Mouse (Mus musculus) limb, embryonic 15.5 days (tissue): Measurements from ENCODE around the gene Zfp142. TPM values are rescaled to one million over a fixed set of nuclear protein-coding genes. Genes with fewer than 3 reads are reported as not detected.

ENCODE experiments used
- ATAC-seq: fragments of 200-750 bp; cut with Nextera tagmentation; 2 replicates; pipeline ENCODE4 v1.8.0; 2017; ENCODE audit warnings: low read depth, moderate TSS enrichment; ENCODE audit not compliant: insufficient number of reproducible peaks, low FRiP score, low TSS enrichment
- H3K27ac ChIP-seq: fragments of 300-500 bp; sonication (generic); 2 replicates; pipeline ENCODE4 v1.5.1; 2015; ENCODE audit warnings: moderate library complexity, mild to moderate bottlenecking, inconsistent platforms
- H3K27me3 ChIP-seq: fragments of 300-500 bp; sonication (generic); 2 replicates; pipeline ENCODE4 v1.6.1; 2015; ENCODE audit warnings: inconsistent platforms
- H3K36me3 ChIP-seq: fragments of 300-500 bp; sonication (generic); 2 replicates; pipeline ENCODE4 v1.6.1; 2015; ENCODE audit warnings: inconsistent platforms
- H3K4me1 ChIP-seq: fragments of 300-500 bp; sonication (generic); 2 replicates; pipeline ENCODE4 v1.6.1; 2015; ENCODE audit warnings: inconsistent platforms
- H3K4me2 ChIP-seq: fragments of 300-500 bp; sonication (generic); 2 replicates; pipeline ENCODE4 v1.6.1; 2015; ENCODE audit warnings: mild to moderate bottlenecking, inconsistent platforms
- H3K4me3 ChIP-seq: fragments of 300-500 bp; sonication (generic); 2 replicates; pipeline ENCODE4 v1.5.1; 2015; ENCODE audit warnings: mild to moderate bottlenecking, inconsistent platforms
- H3K9ac ChIP-seq: fragments of 300-500 bp; sonication (generic); 2 replicates; pipeline ENCODE4 v1.6.1; 2015; ENCODE audit warnings: inconsistent platforms
- H3K9me3 ChIP-seq: fragments of 300-500 bp; sonication (generic); 2 replicates; pipeline ENCODE4 v1.6.1; 2016; ENCODE audit warnings: inconsistent platforms
- WGBS: fragments of 180-500 bp; shearing (Covaris S2); methylation state at CpG from one replicate; pipeline ENCODE4 v1.1.7; 2015; 5-methylcytosine and 5-hydroxymethylcytosine counted together
- polyA plus RNA-seq: library from polyadenylated mRNA; unstranded; fragments of >200 nt; fragmentation: Nextera tagmentation; extraction: Ambion mirVana; gene quantifications from 2 replicates; pipeline ENCODE4 v1.2.1, GENCODE M21; 2015

Gene Zfp142
- polyA plus RNA-seq: 7.3 and 7.5 TPM in 2 replicates

- Histone ChIP-seq H3K36me3 (peaks cover 36% of the 10 kb centered on the region), H3K4me2 (peak within 1 kb of the TSS; percentile 73), H3K27me3 (no peaks in the 10 kb centered on the region), H3K4me1 (peaks cover 26% of the 10 kb centered on the region), H3K9ac (peak within 1 kb of the TSS; percentile 77), H3K27ac (peak within 1 kb of the TSS; percentile 94), H3K9me3 (no peaks in the 10 kb centered on the region), H3K4me3 (peak within 1 kb of the TSS; percentile 97)
- ATAC-seq: peak; percentile 99
- WGBS: under 1% methylated on average over 47 of the region's 48 CpGs
Measured at GRCm38 (mm10) chr1:74587773-74588445, at the start of gene Zfp142, which contains the start of gene Bcs1l. TSS of gene Zfp142 (minus strand) at chr1:74588246. TSS of gene Bcs1l (plus strand) at chr1:74588289.

GRCm38 (mm10) chr1:74632734-74633133 is 44.7 kb upstream of the Zfp142 start:
- WGBS: 85% methylated on average over 4 of the region's 4 CpGs
- H3K4me2 ChIP-seq: no peak overlapping the region
- no peak overlapping the region for H3K4me3 ChIP-seq
- no peaks in the 10 kb centered on the region for H3K4me1 ChIP-seq
- H3K9me3 ChIP-seq: no peaks in the 10 kb centered on the region
- H3K36me3 ChIP-seq: peaks cover 15% of the 10 kb centered on the region
- H3K27ac ChIP-seq: no peak overlapping the region
- H3K27me3 ChIP-seq: no peaks in the 10 kb centered on the region
- no peak overlapping the region for H3K9ac ChIP-seq
- ATAC-seq: no peak

GRCm38 (mm10) chr1:74628001-74628400 is 40.0 kb upstream of the Zfp142 start:
- H3K36me3 ChIP-seq: peaks cover 35% of the 10 kb centered on the region
- no peaks in the 10 kb centered on the region for H3K27me3 ChIP-seq
- H3K9me3 ChIP-seq: no peaks in the 10 kb centered on the region
- no peaks in the 10 kb centered on the region for H3K4me1 ChIP-seq
- no peak overlapping the region for H3K4me3 ChIP-seq
- 54% methylated on average over 7 of the region's 7 CpGs for WGBS
- H3K9ac ChIP-seq: no peak overlapping the region
- H3K4me2 ChIP-seq: no peak overlapping the region
- no peak for ATAC-seq
- no peak overlapping the region for H3K27ac ChIP-seq

- no peak overlapping the region for H3K27ac ChIP-seq
- peaks cover 40% of the 10 kb centered on the region for H3K36me3 ChIP-seq
- H3K9me3 ChIP-seq: no peaks in the 10 kb centered on the region
- H3K4me2 ChIP-seq: no peak overlapping the region
- no peak overlapping the region for H3K9ac ChIP-seq
- no peak overlapping the region for H3K4me3 ChIP-seq
- no peaks in the 10 kb centered on the region for H3K27me3 ChIP-seq
- WGBS: 84% methylated on average over 4 of the region's 4 CpGs
- ATAC-seq: no peak
- H3K4me1 ChIP-seq: no peaks in the 10 kb centered on the region
Measured at GRCm38 (mm10) chr1:74626076-74626475, 38.0 kb upstream of the Zfp142 start.

- no peak overlapping the region for H3K4me2 ChIP-seq
- ATAC-seq: no peak
- H3K36me3 ChIP-seq: peaks cover 40% of the 10 kb centered on the region
- H3K9ac ChIP-seq: no peak overlapping the region
- H3K4me3 ChIP-seq: no peak overlapping the region
- WGBS: 77% methylated on average over 1 of the region's 1 CpGs
- no peak overlapping the region for H3K27ac ChIP-seq
- no peaks in the 10 kb centered on the region for H3K9me3 ChIP-seq
- no peaks in the 10 kb centered on the region for H3K27me3 ChIP-seq
- H3K4me1 ChIP-seq: no peaks in the 10 kb centered on the region
Measured at GRCm38 (mm10) chr1:74624183-74624582, 36.1 kb upstream of the Zfp142 start.

- Histone ChIP-seq H3K9ac (peak within 1 kb of the TSS; percentile 81), H3K27me3 (no peaks in the 10 kb centered on the region), H3K9me3 (no peaks in the 10 kb centered on the region), H3K4me2 (peak within 1 kb of the TSS; percentile 80), H3K36me3 (peaks cover 28% of the 10 kb centered on the region), H3K27ac (0 out of 2 replicates have a peak within 1 kb of the TSS, but pooled peaks have one; percentile 22), H3K4me3 (peak within 1 kb of the TSS; percentile 85), H3K4me1 (peaks cover 12% of the 10 kb centered on the region)
- peak; percentile 78 for ATAC-seq
- WGBS: 10% methylated on average over 25 of the region's 25 CpGs
Measured at GRCm38 (mm10) chr1:74601267-74601962, 13.4 kb upstream of the Zfp142 start, which contains the start of the genes Rnf25 and Stk36. TSS of gene Rnf25 (minus strand) at chr1:74601397. TSS of gene Stk36 (plus strand) at chr1:74601445.

- Histone ChIP-seq H3K27ac (no peak overlapping the region), H3K4me1 (peaks cover 12% of the 10 kb centered on the region), H3K9me3 (no peaks in the 10 kb centered on the region), H3K27me3 (no peaks in the 10 kb centered on the region), H3K4me3 (peak overlapping the region; percentile 85), H3K4me2 (peak overlapping the region; percentile 80), H3K36me3 (peaks cover 32% of the 10 kb centered on the region), H3K9ac (peak overlapping the region; percentile 81)
- peak; percentile 49 for ATAC-seq
- WGBS: 6% methylated on average over 26 of the region's 26 CpGs
Measured at GRCm38 (mm10) chr1:74600501-74601266, 12.6 kb upstream of the Zfp142 start.

- no peaks in the 10 kb centered on the region for H3K9me3 ChIP-seq
- H3K36me3 ChIP-seq: peaks cover 78% of the 10 kb centered on the region
- WGBS: 83% methylated on average over 8 of the region's 8 CpGs
- ATAC-seq: no peak
- no peak overlapping the region for H3K4me3 ChIP-seq
- no peak overlapping the region for H3K4me2 ChIP-seq
- no peaks in the 10 kb centered on the region for H3K27me3 ChIP-seq
- H3K9ac ChIP-seq: no peak overlapping the region
- no peaks in the 10 kb centered on the region for H3K4me1 ChIP-seq
- no peak overlapping the region for H3K27ac ChIP-seq
Measured at GRCm38 (mm10) chr1:74594434-74594833, 6.4 kb upstream of the Zfp142 start.

GRCm38 (mm10) chr1:74587233-74587772 is 743 bp downstream of the Zfp142 start:
- no peaks in the 10 kb centered on the region for H3K9me3 ChIP-seq
- peaks cover 39% of the 10 kb centered on the region for H3K36me3 ChIP-seq
- H3K4me2 ChIP-seq: peak overlapping the region; percentile 73
- H3K27ac ChIP-seq: peak overlapping the region; percentile 94
- H3K27me3 ChIP-seq: no peaks in the 10 kb centered on the region
- peak overlapping the region; percentile 97 for H3K4me3 ChIP-seq
- WGBS: under 1% methylated on average over 24 of the region's 24 CpGs
- no peak for ATAC-seq
- peaks cover 26% of the 10 kb centered on the region for H3K4me1 ChIP-seq
- peak overlapping the region; percentile 77 for H3K9ac ChIP-seq

GRCm38 (mm10) chr1:74584616-74585398 is 3.2 kb downstream of the Zfp142 start:
- Histone ChIP-seq H3K36me3 (peaks cover 26% of the 10 kb centered on the region), H3K27me3 (no peaks in the 10 kb centered on the region), H3K9me3 (no peaks in the 10 kb centered on the region), H3K4me3 (no peak overlapping the region), H3K4me2 (no peak overlapping the region), H3K4me1 (peaks cover 26% of the 10 kb centered on the region), H3K27ac (no peak overlapping the region), H3K9ac (no peak overlapping the region)
- ATAC-seq: no peak
- 92% methylated on average over 3 of the region's 3 CpGs for WGBS

GRCm38 (mm10) chr1:74582621-74583020 is 5.4 kb downstream of the Zfp142 start:
- H3K36me3 ChIP-seq: peaks cover 47% of the 10 kb centered on the region

More at GRCm38 (mm10) chr1:74582621-74583020, 5.4 kb downstream of the Zfp142 start:
- Histone ChIP-seq H3K27me3 (no peaks in the 10 kb centered on the region), H3K27ac (no peak overlapping the region), H3K4me2 (no peak overlapping the region), H3K9me3 (no peaks in the 10 kb centered on the region), H3K4me3 (no peak overlapping the region), H3K4me1 (peaks cover 20% of the 10 kb centered on the region), H3K9ac (no peak overlapping the region)
- 78% methylated on average over 3 of the region's 3 CpGs for WGBS
- no peak for ATAC-seq
